Mouse (Mus musculus) lung, postnatal 14 days (tissue): ENCODE measurements around the gene Rnf2.
A peak's percentile ranks its signal among the peaks of the same experiment; 100 is the strongest.

ENCODE experiments used
- DNase-seq: peaks from one replicate; pipeline ENCODE4 v3.0.0; 2021

Gene Rnf2

GRCm38 (mm10) chr1:151500531-151501361, at the start of gene Rnf2:
Gene Rnf2, minus strand, starts transcription at chr1:151500955.
- DNase-seq: peak; percentile 93

- DNase-seq: no peak
Observed at GRCm38 (mm10) chr1:151549794-151550193, 49.0 kb upstream of the Rnf2 start.

- no peak for DNase-seq
Observed at GRCm38 (mm10) chr1:151548896-151549610, 48.3 kb upstream of the Rnf2 start.

DNA sequence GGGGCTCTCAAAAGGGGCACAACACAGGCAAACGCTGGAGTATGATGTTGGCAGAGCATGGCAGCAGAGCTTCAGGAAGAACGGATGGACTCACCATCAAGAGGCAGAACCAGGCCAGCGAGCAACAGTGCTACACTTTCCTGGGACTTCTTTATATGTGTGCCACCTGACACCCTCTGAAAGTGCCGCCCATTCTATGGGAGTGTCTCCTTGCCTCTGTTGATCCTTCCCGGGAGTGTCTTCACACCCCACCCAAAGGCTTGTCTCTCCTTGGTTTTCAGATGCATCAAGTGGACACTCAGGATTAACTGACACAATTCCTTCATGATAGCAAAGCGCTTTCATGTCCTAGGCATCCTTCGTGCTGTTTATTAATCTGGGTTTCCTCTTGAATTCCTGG, 44.8 kb upstream of the Rnf2 start:
- no peak for DNase-seq

- no peak for DNase-seq
Observed at GRCm38 (mm10) chr1:151544581-151544980, 43.8 kb upstream of the Rnf2 start.

DNA sequence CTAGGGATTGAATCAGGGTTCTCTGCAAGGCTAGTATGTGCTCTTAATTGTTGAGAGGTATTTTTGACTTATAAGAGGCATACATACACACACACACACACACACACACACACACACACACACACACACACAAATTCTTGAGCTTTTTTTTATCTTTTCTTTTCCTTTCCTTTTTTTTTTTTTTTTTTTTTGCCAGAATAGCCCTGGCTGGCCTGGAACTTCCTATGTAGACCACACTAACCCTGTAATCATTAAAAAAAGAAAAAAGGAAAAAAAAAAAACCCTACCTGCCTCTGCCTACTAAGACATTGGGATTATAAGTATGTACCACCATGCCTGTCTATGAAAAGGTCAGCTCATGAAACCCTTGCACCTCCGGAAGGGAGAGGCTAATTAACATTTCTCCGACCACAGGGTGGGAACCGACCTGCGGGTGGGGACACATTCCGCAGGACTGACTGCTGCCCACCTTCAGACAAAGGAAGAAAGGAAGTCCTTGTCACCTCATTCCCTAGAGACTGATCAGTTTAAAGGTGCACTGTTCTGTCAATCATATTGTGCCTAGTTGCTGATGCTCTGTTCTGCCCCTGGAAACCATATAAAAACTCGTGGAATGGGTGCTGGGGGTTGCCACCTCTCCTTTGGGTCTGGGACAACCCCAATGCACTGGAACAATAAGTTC, 43.2 kb upstream of the Rnf2 start:
- DNase-seq: no peak

GRCm38 (mm10) chr1:151526701-151527100, 25.9 kb upstream of the Rnf2 start:
- no peak for DNase-seq

DNA sequence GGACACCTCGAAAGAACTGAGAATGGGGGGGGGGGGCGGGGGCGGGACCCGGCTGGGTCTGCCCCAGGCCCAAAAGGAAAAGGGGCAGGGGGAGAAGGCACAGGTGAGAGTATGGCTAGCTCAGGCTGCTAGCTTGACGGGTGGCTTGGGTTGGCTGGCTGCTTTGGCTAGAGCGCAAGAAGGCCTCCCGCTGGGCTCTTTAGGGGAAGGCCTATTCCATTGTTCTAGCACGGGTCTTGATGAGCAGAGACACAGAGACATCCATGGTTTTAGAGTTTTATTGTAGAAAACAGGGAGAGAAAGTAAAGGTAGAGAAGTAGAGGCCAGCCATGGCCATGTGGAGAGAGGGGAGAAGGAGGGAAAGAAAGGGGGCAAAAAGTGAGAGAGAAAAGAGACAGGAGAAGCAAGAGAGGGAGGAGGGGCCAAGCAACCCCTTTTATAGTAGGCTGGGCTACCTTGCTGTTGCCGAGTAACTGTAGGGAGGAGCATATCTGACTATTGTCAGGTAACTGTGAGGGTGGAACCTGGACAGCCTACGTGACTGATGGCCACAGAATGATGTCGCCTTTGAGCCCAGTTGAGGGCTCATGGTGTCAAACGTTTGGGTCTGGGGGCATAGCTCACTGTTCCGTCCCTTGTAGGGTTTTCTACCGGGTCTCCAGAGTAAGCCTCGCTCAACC, 17.0 kb upstream of the Rnf2 start:
- DNase-seq: no peak

DNA sequence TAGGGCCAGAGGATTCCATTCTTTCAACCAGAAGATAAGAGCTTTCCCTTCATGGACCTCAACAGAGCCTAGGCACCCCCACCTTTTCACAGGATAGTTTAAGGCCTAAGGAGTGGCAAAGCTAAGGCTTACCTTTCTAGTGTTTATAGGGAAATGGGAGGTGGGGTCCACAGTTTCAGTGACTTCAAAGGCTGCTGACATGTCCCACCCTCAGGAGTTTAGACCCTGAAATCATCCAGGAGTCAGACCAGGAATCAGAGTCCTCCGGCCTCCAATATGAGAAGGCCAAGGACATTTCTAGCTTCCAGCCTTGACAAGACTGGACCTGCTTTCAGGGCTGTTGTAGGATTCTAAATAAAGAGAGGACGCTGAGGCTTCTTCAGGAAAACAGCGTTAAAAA, 16.1 kb upstream of the Rnf2 start:
- no peak for DNase-seq

DNA sequence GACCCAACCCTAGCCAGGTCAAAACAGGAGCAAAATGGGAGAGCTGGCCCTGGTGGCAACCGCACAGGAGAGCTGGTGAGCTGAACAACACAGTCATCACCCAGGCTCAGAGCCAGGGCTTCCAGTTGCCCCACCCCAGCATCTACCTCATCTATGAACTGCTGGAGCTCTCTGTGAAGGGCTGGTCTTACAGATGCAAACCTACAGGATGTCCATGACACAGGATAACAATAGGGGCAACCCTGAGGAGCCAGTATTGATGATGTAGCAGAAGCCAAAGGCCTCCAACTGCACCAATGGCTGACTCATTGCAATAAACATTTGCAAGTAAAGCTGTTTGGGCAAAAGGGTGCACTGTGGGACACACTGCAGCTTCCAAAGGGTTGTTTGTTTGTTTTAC, 15.0 kb upstream of the Rnf2 start:
- no peak for DNase-seq

- no peak for DNase-seq
Observed at GRCm38 (mm10) chr1:151514119-151514518, 13.4 kb upstream of the Rnf2 start.

DNA sequence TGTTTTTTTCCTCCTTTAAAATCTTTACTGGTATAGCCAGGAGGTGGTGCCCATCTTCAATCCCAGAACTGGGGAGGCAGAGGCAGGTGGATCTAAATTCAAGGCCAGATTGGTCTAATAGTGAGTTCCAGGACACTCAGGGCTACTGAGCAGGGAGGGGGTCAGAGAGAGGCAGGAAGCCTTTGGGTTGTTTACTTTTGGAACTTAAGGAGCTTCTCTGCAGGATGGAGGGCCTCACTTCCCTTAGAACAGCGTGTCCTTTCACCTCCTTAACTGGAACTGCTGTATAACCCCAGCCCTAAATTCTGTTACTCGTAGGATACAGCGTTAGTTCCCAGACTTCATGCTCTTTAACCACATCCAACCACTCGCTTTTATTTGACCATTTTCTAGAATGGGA, 10.1 kb upstream of the Rnf2 start:
- DNase-seq: no peak

- DNase-seq: peak; percentile 51
Observed at GRCm38 (mm10) chr1:151499815-151500501, 797 bp downstream of the Rnf2 start.

- DNase-seq: no peak
Observed at GRCm38 (mm10) chr1:151498381-151498780, 2.4 kb downstream of the Rnf2 start.

GRCm38 (mm10) chr1:151497942-151498341, 2.8 kb downstream of the Rnf2 start:
- DNase-seq: no peak

- DNase-seq: peak; percentile 57
Observed at GRCm38 (mm10) chr1:151497028-151497427, 3.7 kb downstream of the Rnf2 start.

GRCm38 (mm10) chr1:151495635-151496285, 5.0 kb downstream of the Rnf2 start:
- no peak for DNase-seq

- no peak for DNase-seq
Observed at GRCm38 (mm10) chr1:151494711-151495110, 6.0 kb downstream of the Rnf2 start.

DNA sequence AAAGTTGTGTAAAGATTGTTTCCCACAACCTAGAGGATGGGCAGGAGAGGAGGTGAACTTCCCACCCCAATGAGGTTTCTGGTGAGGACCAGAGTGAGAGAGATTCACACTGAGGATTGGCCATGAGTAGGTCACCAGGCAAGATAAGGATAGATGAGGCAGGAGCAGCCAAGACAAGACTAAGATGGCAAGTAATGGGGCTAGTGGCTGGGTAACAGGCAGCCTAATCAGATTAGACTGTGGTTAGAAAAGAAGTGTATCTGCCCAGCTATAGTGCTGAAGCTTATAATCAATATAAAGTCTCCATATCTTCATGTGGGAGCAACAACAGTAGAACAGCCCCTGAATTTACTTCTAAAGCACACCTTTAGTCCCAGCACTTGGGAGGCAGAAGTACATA, 6.9 kb downstream of the Rnf2 start:
- DNase-seq: no peak

DNA sequence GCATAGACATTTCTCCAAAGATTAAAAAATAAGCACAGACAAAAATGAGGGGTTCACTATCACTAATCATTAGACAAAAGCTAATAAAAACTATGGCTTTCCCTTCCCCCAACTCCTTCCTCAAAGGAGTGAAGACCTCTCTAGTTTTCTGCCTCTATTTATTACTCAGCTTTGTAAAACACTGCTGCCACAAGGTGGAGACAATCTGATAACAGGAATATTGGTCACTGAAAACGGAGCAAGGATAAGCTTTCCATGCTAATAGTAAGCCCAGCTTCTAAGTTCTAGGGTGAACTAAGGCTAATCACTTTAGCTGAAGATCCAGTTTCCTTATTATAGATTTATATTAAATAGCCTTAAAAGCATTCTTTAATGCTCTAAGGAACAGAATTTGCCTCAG, 8.3 kb downstream of the Rnf2 start:
- DNase-seq: no peak

- peak; percentile 34 for DNase-seq
Observed at GRCm38 (mm10) chr1:151489806-151490205, 10.9 kb downstream of the Rnf2 start.

DNA sequence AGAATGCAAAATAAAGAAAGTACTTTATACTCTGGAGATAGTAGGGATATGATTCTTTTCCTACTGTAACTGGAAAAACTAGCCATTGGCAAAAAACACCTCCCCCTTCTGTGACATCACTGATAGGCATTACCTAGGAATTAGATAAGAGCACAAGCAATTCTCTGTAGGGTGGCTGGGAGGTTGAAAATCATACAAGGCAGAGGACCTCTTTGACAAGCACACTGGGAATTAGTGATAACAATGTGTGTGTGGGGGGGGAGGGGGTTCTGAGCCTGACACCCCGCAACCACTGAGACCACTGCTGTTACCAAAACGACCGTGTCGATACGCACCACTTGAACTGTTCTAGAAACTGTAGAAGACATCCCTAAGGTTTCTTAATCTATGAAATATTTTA, 16.0 kb downstream of the Rnf2 start:
- no peak for DNase-seq
